Mouse (Mus musculus) stomach, embryonic 14.5 days (tissue): ENCODE data around the gene Nop10. TPM values are rescaled to one million over a fixed set of nuclear protein-coding genes. Genes with fewer than 3 reads are reported as not detected.
"Not testable (repeated sequence)": the region's sequence is repeated elsewhere in the genome, so short reads cannot be mapped to it uniquely, and the experiment has no call there.

Experiments used
- ATAC-seq: fragments of 200-750 bp; cut with Nextera tagmentation; 2 replicates; pipeline ENCODE4 v1.8.0; 2017; ENCODE audit warnings: low read depth, moderate TSS enrichment; ENCODE audit not compliant: insufficient number of reproducible peaks, insufficient read depth, low FRiP score
- H3K27ac ChIP-seq: fragments of 300-500 bp; sonication (generic); 2 replicates; pipeline ENCODE4 v1.5.1; 2014; ENCODE audit warnings: mild to moderate bottlenecking, low read length, moderate library complexity, mixed read lengths
- H3K27me3 ChIP-seq: fragments of 300-500 bp; sonication (generic); 2 replicates; pipeline ENCODE4 v1.6.1; 2014; ENCODE audit warnings: low read length, control low read depth, mixed read lengths; ENCODE audit not compliant: control insufficient read depth, insufficient read depth
- H3K36me3 ChIP-seq: fragments of 300-500 bp; sonication (generic); 2 replicates; pipeline ENCODE4 v1.6.1; 2014; ENCODE audit warnings: mild to moderate bottlenecking, control low read depth, low read length, moderate library complexity, mixed read lengths; ENCODE audit not compliant: control insufficient read depth, insufficient read depth
- H3K4me1 ChIP-seq: fragments of 300-500 bp; sonication (generic); 2 replicates; pipeline ENCODE4 v1.6.1; 2014; ENCODE audit warnings: low read length, control low read depth, mixed read lengths; ENCODE audit not compliant: control insufficient read depth, insufficient read depth
- H3K4me2 ChIP-seq: fragments of 300-500 bp; sonication (generic); replicated peaks from 2 replicates; pipeline ENCODE4 v1.6.1; 2014; ENCODE audit warnings: low read depth, low read length, control low read depth
- H3K4me3 ChIP-seq: fragments of 300-500 bp; sonication (generic); 2 replicates; pipeline ENCODE4 v1.5.1; 2014; ENCODE audit warnings: low read depth, low read length, control low read depth
- H3K9ac ChIP-seq: fragments of 300-500 bp; sonication (generic); replicated peaks from 2 replicates; pipeline ENCODE4 v1.6.1; 2014; ENCODE audit warnings: low read depth, mild to moderate bottlenecking, control low read depth, low read length, moderate library complexity, mixed read lengths
- H3K9me3 ChIP-seq: fragments of 300-500 bp; sonication (generic); 2 replicates; pipeline ENCODE4 v1.6.1; 2016; ENCODE audit warnings: low read depth, low read length, control low read depth; ENCODE audit not compliant: control insufficient read depth
- WGBS: fragments of 180-500 bp; shearing (Covaris S2); extraction: QIAGEN DNeasy Blood & Tissue Kit; methylation state at CpG from one replicate; pipeline ENCODE4 v1.1.7; 2014; 5-methylcytosine and 5-hydroxymethylcytosine counted together
- polyA plus RNA-seq: library from polyadenylated mRNA; unstranded; fragments of >200 nt; fragmentation: Nextera tagmentation; extraction: Ambion mirVana; gene quantifications from 2 replicates; pipeline ENCODE4 v1.2.1, GENCODE M21; 2014

Gene Nop10
- polyA plus RNA-seq, 1 experiment from 2014 or later = 199 TPM

GRCm38 (mm10) chr2:112286062-112286461 is 24.3 kb downstream of the Nop10 start:
- ATAC-seq, H3K4me3 ChIP-seq, H3K9me3 ChIP-seq, H3K27ac ChIP-seq, H3K27me3 ChIP-seq, H3K36me3 ChIP-seq, H3K4me1 ChIP-seq, H3K4me2 ChIP-seq, H3K9ac ChIP-seq: not testable (repeated sequence)
- 80% methylated on average over 1 of the region's 1 CpGs for WGBS

GRCm38 (mm10) chr2:112287059-112287458 is 25.3 kb downstream of the Nop10 start:
- 0 out of 2 replicates have a peak overlapping the region, but pooled peaks have one; percentile 10 for H3K4me2 ChIP-seq
- H3K9me3 ChIP-seq = no peaks in the 10 kb centered on the region
- 61% methylated on average over 4 of the region's 4 CpGs for WGBS
- no peaks in the 10 kb centered on the region for H3K4me1 ChIP-seq
- no peak overlapping the region for H3K9ac ChIP-seq
- no peak overlapping the region for H3K27ac ChIP-seq
- no peaks in the 10 kb centered on the region for H3K36me3 ChIP-seq
- no peaks in the 10 kb centered on the region for H3K27me3 ChIP-seq
- ATAC-seq = peak; percentile 84
- no peak overlapping the region for H3K4me3 ChIP-seq

GRCm38 (mm10) chr2:112289507-112289906 is 27.8 kb downstream of the Nop10 start:
- no peaks in the 10 kb centered on the region for H3K4me1 ChIP-seq
- H3K27ac ChIP-seq = no peak overlapping the region
- ATAC-seq = no peak
- no peaks in the 10 kb centered on the region for H3K36me3 ChIP-seq
- no peaks in the 10 kb centered on the region for H3K9me3 ChIP-seq
- H3K4me2 ChIP-seq = no peak overlapping the region
- H3K9ac ChIP-seq = no peak overlapping the region
- whole genome bisulfite sequencing = 83% methylated on average over 3 of the region's 3 CpGs
- H3K4me3 ChIP-seq = no peak overlapping the region
- no peaks in the 10 kb centered on the region for H3K27me3 ChIP-seq

- no peaks in the 10 kb centered on the region for H3K36me3 ChIP-seq
- no peaks in the 10 kb centered on the region for H3K4me1 ChIP-seq
- no peak for ATAC-seq
- WGBS = 81% methylated on average over 2 of the region's 2 CpGs
- no peaks in the 10 kb centered on the region for H3K27me3 ChIP-seq
- H3K27ac ChIP-seq = no peak overlapping the region
- H3K4me3 ChIP-seq = no peak overlapping the region
- no peaks in the 10 kb centered on the region for H3K9me3 ChIP-seq
- H3K9ac ChIP-seq = no peak overlapping the region
- H3K4me2 ChIP-seq = no peak overlapping the region
Observed at GRCm38 (mm10) chr2:112292823-112293222, 31.1 kb downstream of the Nop10 start.

GRCm38 (mm10) chr2:112296211-112296610 is 34.5 kb downstream of the Nop10 start:
- H3K4me3 ChIP-seq = no peak overlapping the region
- WGBS = 82% methylated on average over 3 of the region's 3 CpGs
- no peaks in the 10 kb centered on the region for H3K27me3 ChIP-seq
- no peak for ATAC-seq
- H3K4me2 ChIP-seq = no peak overlapping the region
- H3K9me3 ChIP-seq = no peaks in the 10 kb centered on the region
- no peak overlapping the region for H3K9ac ChIP-seq
- H3K4me1 ChIP-seq = no peaks in the 10 kb centered on the region
- H3K36me3 ChIP-seq = no peaks in the 10 kb centered on the region
- H3K27ac ChIP-seq = no peak overlapping the region

GRCm38 (mm10) chr2:112298221-112298620 is 36.5 kb downstream of the Nop10 start:
- no peak overlapping the region for H3K4me3 ChIP-seq
- H3K9me3 ChIP-seq = no peaks in the 10 kb centered on the region
- no peak overlapping the region for H3K4me2 ChIP-seq
- no peak overlapping the region for H3K27ac ChIP-seq
- no peak for ATAC-seq
- no peak overlapping the region for H3K9ac ChIP-seq
- no peaks in the 10 kb centered on the region for H3K4me1 ChIP-seq
- WGBS = 93% methylated on average over 4 of the region's 4 CpGs
- H3K36me3 ChIP-seq = no peaks in the 10 kb centered on the region
- no peaks in the 10 kb centered on the region for H3K27me3 ChIP-seq

GRCm38 (mm10) chr2:112308671-112309070 is 46.9 kb downstream of the Nop10 start:
- no peak overlapping the region for H3K9ac ChIP-seq
- H3K9me3 ChIP-seq = no peaks in the 10 kb centered on the region
- H3K4me1 ChIP-seq = no peaks in the 10 kb centered on the region
- no peaks in the 10 kb centered on the region for H3K36me3 ChIP-seq
- H3K4me3 ChIP-seq = no peak overlapping the region
- WGBS = 88% methylated on average over 3 of the region's 3 CpGs
- H3K27me3 ChIP-seq = no peaks in the 10 kb centered on the region
- ATAC-seq = no peak
- H3K4me2 ChIP-seq = no peak overlapping the region
- no peak overlapping the region for H3K27ac ChIP-seq

- WGBS = 62% methylated on average over 10 of the region's 10 CpGs
- Histone ChIP-seq H3K9me3 (no peaks in the 10 kb centered on the region), H3K4me2 (no peak overlapping the region), H3K36me3 (no peaks in the 10 kb centered on the region), H3K4me1 (no peaks in the 10 kb centered on the region), H3K9ac (no peak overlapping the region), H3K27me3 (no peaks in the 10 kb centered on the region), H3K4me3 (no peak overlapping the region), H3K27ac (no peak overlapping the region)
- ATAC-seq = no peak
Observed at GRCm38 (mm10) chr2:112309161-112309600, 47.5 kb downstream of the Nop10 start.
